Mouse (Mus musculus) ES-Bruce4 (cell line): ENCODE measurements at regions not wholly inside any gene's neighbourhood (a gene's known extent, or its start where the extent isn't known, plus 50 kb on each side); places are given as distances from the start of the nearest gene placed in this dataset.

Experiments used
- CTCF ChIP-seq: IDR thresholded peaks from one replicate; pipeline ENCODE4 v1.8.1; 2011; ENCODE audit warnings: low read depth, low read length
- EP300 ChIP-seq: IDR thresholded peaks from 2 replicates; pipeline ENCODE4 v1.6.1; 2011; ENCODE audit warnings: low read depth, low read length; ENCODE audit not compliant: insufficient read depth
- POLR2A ChIP-seq: IDR thresholded peaks from one replicate; pipeline ENCODE4 v1.8.1; 2011; ENCODE audit warnings: low read length; ENCODE audit not compliant: insufficient read depth

DNA sequence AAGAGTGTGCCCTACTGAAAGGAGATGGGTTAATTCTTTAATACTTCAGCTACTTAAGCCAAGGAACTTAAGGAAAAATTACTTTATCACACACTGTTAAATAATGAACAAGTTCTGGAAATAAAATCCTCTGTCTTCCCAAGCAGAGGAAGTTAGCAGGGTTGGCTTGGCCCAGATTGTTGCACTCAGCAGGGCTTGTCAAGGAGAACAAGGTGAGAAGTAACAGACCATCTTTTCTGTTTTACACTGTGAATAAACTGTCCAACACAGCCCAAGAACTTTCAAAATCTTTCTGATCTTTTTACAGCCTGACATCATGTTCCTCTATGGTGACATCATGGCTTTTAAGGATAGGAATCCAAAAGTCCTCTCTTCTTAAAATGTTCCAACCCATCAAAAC lies 789.1 kb downstream of the 5730522E02Rik start:
- TF ChIP-seq POLR2A (no peak), EP300 (no peak), CTCF (no peak)
